Mouse (Mus musculus) small intestine, adult 2 months (tissue): ENCODE data around the gene Map2k3.

ENCODE experiments used
- CTCF ChIP-seq: fragments of 200-500 bp; IDR thresholded peaks from 2 replicates; pipeline ENCODE4 v1.5.1; 2012; ENCODE audit warnings: low read depth, mild to moderate bottlenecking, control low read depth, inconsistent platforms, low read length, moderate library complexity, mixed read lengths; ENCODE audit not compliant: insufficient replicate concordance, insufficient read length; ENCODE audit errors: extremely low read depth
- POLR2A ChIP-seq: fragments of 200-500 bp; IDR thresholded peaks from 2 replicates; pipeline ENCODE4 v1.6.1; 2012; ENCODE audit warnings: low read depth, mild to moderate bottlenecking, control low read depth, inconsistent platforms, low read length, moderate library complexity

- TF ChIP-seq CTCF (no peak), POLR2A (no peak)
These were observed 48.0 kb downstream of the Map2k3 start for GRCm38 (mm10) chr11:60979788-60980187.
